ENCODE assay signal across 30 mouse cellular contexts in the genomic region with DNA sequence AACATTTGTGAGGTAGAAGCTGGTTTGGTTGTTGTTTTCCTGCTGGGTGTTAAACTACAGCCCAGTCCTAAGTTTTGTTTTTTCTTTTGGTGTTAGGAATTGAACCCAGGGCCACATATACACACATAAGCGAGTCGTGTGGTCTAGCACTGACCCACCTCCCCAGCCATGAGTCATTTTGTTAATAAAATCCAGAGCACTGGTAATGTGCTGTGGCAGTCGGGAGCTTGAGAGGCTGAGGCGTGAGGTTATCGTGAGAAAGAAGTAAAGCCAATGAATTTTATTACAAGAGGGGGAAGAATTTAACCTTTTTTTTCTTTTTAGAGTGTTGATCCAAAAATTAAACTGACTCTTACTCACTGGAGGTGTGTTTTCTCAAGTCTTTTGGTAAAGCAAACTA. TPM values are rescaled to one million over a fixed set of nuclear protein-coding genes. Genes with fewer than 3 reads are reported as not detected.
A peak's percentile ranks its signal among the peaks of the same experiment; 100 is the strongest.
DNase-seq lines count a peak whose midpoint lies in the region; ATAC-seq and TF ChIP-seq lines count a peak whose summit lies in the region.
"Had no signal": no experiment of that assay in that cellular context is flagged by ENCODE, and none has a peak within 500 bp of the region (broad histone marks: within the 10 kb centered on the region; RNA-seq: fewer than 3 reads in every experiment).

No protein-coding gene starts in this region.

- no peaks in the 10 kb centered on the region for H3K4me1 ChIP-seq in intestine, postnatal 0 days (replicated peaks; ENCODE audit: control insufficient read depth, insufficient read depth, low read length)
- no peaks in the 10 kb centered on the region for H3K4me1 ChIP-seq in intestine, embryonic 15.5 days (replicated peaks)
- peaks cover 21% of the 10 kb centered on the region for H3K4me1 ChIP-seq in bone marrow macrophage, adult 2 months (ENCODE audit: control insufficient read depth, insufficient read depth, low read length)
- H3K4me1 ChIP-seq: embryonic facial prominence, embryonic 12.5 days had no signal

- no peaks in the 10 kb centered on the region for H3K27me3 ChIP-seq in intestine, postnatal 0 days (replicated peaks; ENCODE audit: control insufficient read depth, insufficient read depth, low read length)
- no peaks in the 10 kb centered on the region for H3K27me3 ChIP-seq in intestine, embryonic 15.5 days (replicated peaks)
- H3K27me3 ChIP-seq: CH12.LX; embryonic facial prominence, embryonic 12.5 days; embryonic facial prominence, embryonic 15.5 days; forebrain, embryonic 13.5 days; heart, embryonic 13.5 days had no signal

- peaks cover 81% of the 10 kb centered on the region for H3K36me3 ChIP-seq in intestine, postnatal 0 days (ENCODE audit: control insufficient read depth, insufficient read depth)
- H3K36me3 ChIP-seq in intestine, embryonic 15.5 days, result peaks cover 73% of the 10 kb centered on the region
- H3K36me3 ChIP-seq in macrophage (ENCODE audit: inconsistent target), result peaks cover 65% of the 10 kb centered on the region

- no peak for TF ChIP-seq CTCF in intestine, postnatal 0 days (IDR thresholded peaks at IDR 0.05; ENCODE audit: low read depth)
- TF ChIP-seq CTCF in bone marrow macrophage, adult 2 months (IDR thresholded peaks at IDR 0.05; ENCODE audit: low read depth, low read length), result no peak

- H3K79me2 ChIP-seq in macrophage (ENCODE audit: inconsistent target), result peaks cover 23% of the 10 kb centered on the region; the same call in 1 of the 2 replicates

- no peak overlapping the region for H3K4me2 ChIP-seq in intestine, postnatal 0 days (replicated peaks; ENCODE audit: low read depth)
- H3K4me2 ChIP-seq in intestine, embryonic 15.5 days (replicated peaks), result no peak overlapping the region
- H3K4me2 ChIP-seq: embryonic facial prominence, embryonic 12.5 days; embryonic facial prominence, embryonic 15.5 days; forebrain, embryonic 13.5 days; heart, embryonic 13.5 days; hindbrain, embryonic 14.5 days had no signal

- H3K9ac ChIP-seq in intestine, postnatal 0 days (ENCODE audit: low read depth, low read length), result no peak overlapping the region
- no peak overlapping the region for H3K9ac ChIP-seq in intestine, embryonic 15.5 days
- H3K9ac ChIP-seq: embryonic facial prominence, embryonic 12.5 days; embryonic facial prominence, embryonic 15.5 days; forebrain, embryonic 13.5 days; heart, embryonic 13.5 days; hindbrain, embryonic 14.5 days had no signal

- peak overlapping the region; percentile 78 for H3K27ac ChIP-seq in intestine, postnatal 0 days (ENCODE audit: low read depth, low read length)
- H3K27ac ChIP-seq in intestine, embryonic 15.5 days, result no peak overlapping the region
- peak overlapping the region; percentile 52 for H3K27ac ChIP-seq in bone marrow macrophage, adult 2 months (ENCODE audit: insufficient read depth, low read depth, low read length)
- H3K27ac ChIP-seq in macrophage, result peak overlapping the region; percentile 4; the same call in 1 of the 2 replicates
- H3K27ac ChIP-seq: embryonic facial prominence, embryonic 12.5 days; embryonic facial prominence, embryonic 15.5 days; forebrain, embryonic 10.5 days; forebrain, embryonic 13.5 days; gastrocnemius, adult 2 months; heart, embryonic 10.5 days; heart, embryonic 13.5 days; hindbrain, embryonic 14.5 days; hindbrain, postnatal 0 days had no signal

- H3K9me3 ChIP-seq in intestine, postnatal 0 days (ENCODE audit: control insufficient read depth), result no peaks in the 10 kb centered on the region
- no peaks in the 10 kb centered on the region for H3K9me3 ChIP-seq in intestine, embryonic 15.5 days
- H3K9me3 ChIP-seq: embryonic facial prominence, embryonic 15.5 days; forebrain, embryonic 13.5 days had no signal

- no peak for TF ChIP-seq POLR2A in bone marrow macrophage, adult 2 months (IDR thresholded peaks at IDR 0.05; ENCODE audit: borderline replicate concordance, low read depth, low read length)

- no peak for ATAC-seq in intestine, postnatal 0 days
- ATAC-seq in intestine, embryonic 15.5 days, result no peak
- no peak for ATAC-seq in granulocyte monocyte progenitor cell, adult 5-6 weeks (replicated peaks; ENCODE audit: poor library complexity, severe bottlenecking)
- ATAC-seq: activated CD4-positive, CD25-positive, alpha-beta regulatory T cell, adult 4 months; forebrain, embryonic 13.5 days; forebrain, embryonic 16.5 days; hindbrain, postnatal 0 days; inflammation-experienced regulatory T-cells, adult 6 months had no signal

- WGBS in intestine, postnatal 0 days, result 70% methylated on average over 5 of the region's 5 CpGs
- 87% methylated on average over 5 of the region's 5 CpGs for WGBS in intestine, embryonic 15.5 days
- WGBS in macrophage (ENCODE audit: missing documents), result 77% methylated on average over 5 of the region's 5 CpGs

- H3K4me3 ChIP-seq in intestine, postnatal 0 days (ENCODE audit: low read depth, low read length), result no peak overlapping the region
- no peak overlapping the region for H3K4me3 ChIP-seq in intestine, embryonic 15.5 days (replicated peaks)
- H3K4me3 ChIP-seq in bone marrow macrophage, adult 2 months (ENCODE audit: insufficient read depth, low read length), result no peak overlapping the region
- no peak overlapping the region for H3K4me3 ChIP-seq in macrophage (ENCODE audit: inconsistent target)
- H3K4me3 ChIP-seq: embryonic facial prominence, embryonic 12.5 days; embryonic facial prominence, embryonic 15.5 days; erythroblast, embryonic 14.5 days; forebrain, embryonic 10.5 days; forebrain, embryonic 13.5 days; gastrocnemius, adult 2 months; heart, embryonic 10.5 days; heart, embryonic 13.5 days had no signal

- peak; percentile 61 for DNase-seq in 3T3-L1 (ENCODE audit: low read depth, low spot score)
- DNase-seq in layer of hippocampus, postnatal 36 days, result no peak
- DNase-seq in embryo, embryonic 10.5 days (ENCODE audit: low spot score), result no peak
- DNase-seq: adrenal gland, adult 8-10 months; adrenal gland, postnatal 25 days; B cell, adult 2 months; gastrocnemius, adult 2 months; gastrocnemius, postnatal 14 days; heart, adult 18-20 months; heart, postnatal 14 days; heart, postnatal 4 days had no signal

RNA-seq across cellular contexts. Expression of a gene that starts 3.7 kb away (rescaled TPM):
- polyA plus RNA-seq in intestine, postnatal 0 days (2015; fragmentation: Nextera tagmentation; extraction: Ambion mirVana), result 19.0 and 21.5 TPM in 2 replicates
- 26.3 and 26.8 TPM in 2 replicates for polyA plus RNA-seq in intestine, embryonic 15.5 days (2015; fragmentation: Nextera tagmentation; extraction: Ambion mirVana)
- polyA plus RNA-seq in bone marrow macrophage, adult 2 months (2012; ENCODE audit: insufficient read depth, insufficient read length, missing spikeins), result 0.82 and 2.4 TPM in 2 replicates
- 10 to 100 TPM in 25 of 26 experiments, 1 to 10 TPM in 1; 7.2 to 30.7 (median 17.4) TPM for total RNA-seq in macrophage (2018; cell fraction: chromatin; rRNA removed)
- 1 to 10 TPM in 3 of 26 experiments, under 1 TPM in 21, not detected in 2; 0.17 to 1.6 (median 0.44) TPM for total RNA-seq in macrophage (2018; cell fraction: cytosol; rRNA removed)
- total RNA-seq in macrophage (2018; cell fraction: nucleus; rRNA removed), result 10 to 100 TPM in 8 of 26 experiments, 1 to 10 TPM in 18; 1.8 to 22.4 (median 8.5) TPM
- polyA plus RNA-seq in macrophage (2018), result 0.46 to 1.1 TPM (median 0.52 TPM) in 3 replicates
- total RNA-seq in granulocyte monocyte progenitor cell, adult 5-6 weeks (2014; fragmentation: Nextera tagmentation), result 11.7 and 14.5 TPM in 2 replicates
- total RNA-seq in granulocyte monocyte progenitor cell, adult 5-6 weeks (2017), result 5.7 and 10.9 TPM in 2 replicates
- 10 to 100 TPM; 19.7 to 22.9 TPM for total RNA-seq in layer of hippocampus, postnatal 36 days (2021)

RNA-seq across cellular contexts. Expression of a gene that starts 13.8 kb away (rescaled TPM):
- 110 and 111 TPM in 2 replicates for polyA plus RNA-seq in intestine, postnatal 0 days (2015; fragmentation: Nextera tagmentation; extraction: Ambion mirVana)
- polyA plus RNA-seq in intestine, embryonic 15.5 days (2015; fragmentation: Nextera tagmentation; extraction: Ambion mirVana), result 115 and 120 TPM in 2 replicates
- polyA plus RNA-seq in bone marrow macrophage, adult 2 months (2012; ENCODE audit: insufficient read depth, insufficient read length, missing spikeins), result 93.6 and 95.2 TPM in 2 replicates
- 10 to 100 TPM; 36.3 to 95.5 (median 61.4) TPM for total RNA-seq in macrophage (2018; cell fraction: chromatin; rRNA removed)
- total RNA-seq in macrophage (2018; cell fraction: cytosol; rRNA removed), result 10 to 100 TPM; 46.6 to 75.1 (median 61.4) TPM
- 10 to 100 TPM; 35.9 to 90.2 (median 58.3) TPM for total RNA-seq in macrophage (2018; cell fraction: nucleus; rRNA removed)
- 58.4 to 93.5 TPM (median 77.2 TPM) in 3 replicates for polyA plus RNA-seq in macrophage (2018)
- 180 and 213 TPM in 2 replicates for total RNA-seq in granulocyte monocyte progenitor cell, adult 5-6 weeks (2014; fragmentation: Nextera tagmentation)
- 150 and 235 TPM in 2 replicates for total RNA-seq in granulocyte monocyte progenitor cell, adult 5-6 weeks (2017)
- total RNA-seq in layer of hippocampus, postnatal 36 days (2021), result 10 to 100 TPM; 77.3 to 77.5 TPM

RNA-seq across cellular contexts. Expression of a gene that starts 53.0 kb away (rescaled TPM):
- polyA plus RNA-seq in intestine, postnatal 0 days (2015; fragmentation: Nextera tagmentation; extraction: Ambion mirVana), result 76.1 and 92.4 TPM in 2 replicates
- polyA plus RNA-seq in intestine, embryonic 15.5 days (2015; fragmentation: Nextera tagmentation; extraction: Ambion mirVana), result 102 and 116 TPM in 2 replicates
- not detected in 2 replicates for polyA plus RNA-seq in bone marrow macrophage, adult 2 months (2012; ENCODE audit: insufficient read depth, insufficient read length, missing spikeins)
- 1 to 10 TPM in 10 of 26 experiments, under 1 TPM in 6, not detected in 10; 0.68 to 5.0 (median 1.2) TPM for total RNA-seq in macrophage (2018; cell fraction: chromatin; rRNA removed)
- 1 to 10 TPM in 5 of 26 experiments, under 1 TPM in 18, not detected in 3; 0.15 to 1.9 (median 0.52) TPM for total RNA-seq in macrophage (2018; cell fraction: cytosol; rRNA removed)
- total RNA-seq in macrophage (2018; cell fraction: nucleus; rRNA removed), result 10 to 100 TPM in 2 of 26 experiments, 1 to 10 TPM in 5, under 1 TPM in 8, not detected in 11; 0.63 to 45.8 (median 0.98) TPM
- 0.27 to 88.3 TPM (median 0.39 TPM) in 3 replicates for polyA plus RNA-seq in macrophage (2018)
- total RNA-seq in granulocyte monocyte progenitor cell, adult 5-6 weeks (2014; fragmentation: Nextera tagmentation), result 5.5 and 7.6 TPM in 2 replicates
- total RNA-seq in granulocyte monocyte progenitor cell, adult 5-6 weeks (2017), result 5.0 and 6.6 TPM in 2 replicates
- total RNA-seq in layer of hippocampus, postnatal 36 days (2021), result 10 to 100 TPM; 15.3 to 19.8 TPM

RNA-seq across cellular contexts. Expression of a gene that starts 56.3 kb away (rescaled TPM):
- polyA plus RNA-seq in intestine, postnatal 0 days (2015; fragmentation: Nextera tagmentation; extraction: Ambion mirVana), result 5.9 and 6.4 TPM in 2 replicates
- polyA plus RNA-seq in intestine, embryonic 15.5 days (2015; fragmentation: Nextera tagmentation; extraction: Ambion mirVana), result 10.0 and 10.3 TPM in 2 replicates
- polyA plus RNA-seq in bone marrow macrophage, adult 2 months (2012; ENCODE audit: insufficient read depth, insufficient read length, missing spikeins), result not detected in 2 replicates
- not detected for total RNA-seq in macrophage (2018; cell fraction: chromatin; rRNA removed)
- not detected for total RNA-seq in macrophage (2018; cell fraction: cytosol; rRNA removed)
- total RNA-seq in macrophage (2018; cell fraction: nucleus; rRNA removed), result not detected
- polyA plus RNA-seq in macrophage (2018), result not detected in 3 replicates
- total RNA-seq in granulocyte monocyte progenitor cell, adult 5-6 weeks (2014; fragmentation: Nextera tagmentation), result 0.45 TPM in 1 of 2 replicates, not detected in the other
- not detected in 2 replicates for total RNA-seq in granulocyte monocyte progenitor cell, adult 5-6 weeks (2017)
- 1 to 10 TPM in 1 of 2 experiments, under 1 TPM in 1; 0.75 to 1.3 TPM for total RNA-seq in layer of hippocampus, postnatal 36 days (2021)
- total RNA-seq: G1E had no signal
- polyA plus RNA-seq: activated CD4-positive, CD25-positive, alpha-beta regulatory T cell, adult 4 months; erythroblast, embryonic 14.5 days; G1E; inflammation-experienced regulatory T-cells, adult 6 months had no signal
